Mouse (Mus musculus): ENCODE measurements at regions not wholly inside any gene's neighbourhood (a gene's known extent, or its start where the extent isn't known, plus 50 kb on each side); places are given as distances from the start of the nearest gene placed in this dataset.

GRCm38 (mm10) chr10:21478004-21478403, 100.9 kb downstream of the Aldh8a1 start:
- 42% methylated on average over 3 of the region's 3 CpGs for WGBS

DNA sequence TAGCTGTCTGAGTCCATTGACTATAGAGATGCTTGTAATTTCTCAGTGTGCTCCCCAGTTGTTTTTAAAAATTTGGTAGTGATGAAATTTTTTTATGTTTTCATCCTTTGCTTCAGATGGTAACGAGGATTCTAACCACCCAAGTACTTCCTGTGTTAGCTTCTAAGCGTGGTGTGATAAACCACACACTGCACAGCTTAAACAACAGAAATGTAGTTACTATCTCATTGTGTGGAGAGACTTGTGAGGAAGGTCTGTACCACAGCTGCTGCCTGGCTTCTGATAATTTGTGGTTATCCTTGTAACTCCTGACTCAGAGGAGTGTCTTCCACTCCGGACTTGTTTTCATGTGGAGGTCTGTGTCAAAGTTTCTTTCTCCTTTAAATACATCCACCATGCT, 102.3 kb downstream of the Aldh8a1 start:
- no peak for DNase-seq
- WGBS = 67% methylated on average over 3 of the region's 3 CpGs
- TF ChIP-seq CTCF (IDR thresholded peaks at IDR 0.05; ENCODE audit: insufficient read depth, low read length) = no peak
- TF ChIP-seq POLR2A (IDR thresholded peaks at IDR 0.05; ENCODE audit: borderline replicate concordance, extremely low read depth, low read depth, low read length) = no peak
- no peaks in the 10 kb centered on the region for H3K4me1 ChIP-seq (ENCODE audit: control insufficient read depth, insufficient read depth, low read length)
- H3K4me3 ChIP-seq (replicated peaks; ENCODE audit: extremely low read depth, low read depth, low read length) = no peak overlapping the region

More at GRCm38 (mm10) chr10:21478004-21478403, 100.9 kb downstream of the Aldh8a1 start:
- no peak for TF ChIP-seq CTCF (IDR thresholded peaks at IDR 0.05; ENCODE audit: insufficient read depth, low read length)
- no peak for TF ChIP-seq POLR2A (IDR thresholded peaks at IDR 0.05; ENCODE audit: borderline replicate concordance, extremely low read depth, low read depth, low read length)
- DNase-seq = no peak
- Histone ChIP-seq H3K4me3 (replicated peaks; ENCODE audit: extremely low read depth, low read depth, low read length) (no peak overlapping the region), H3K4me1 (ENCODE audit: control insufficient read depth, insufficient read depth, low read length) (no peaks in the 10 kb centered on the region)

GRCm38 (mm10) chr10:21481255-21481654, 104.2 kb downstream of the Aldh8a1 start:
- 62% methylated on average over 3 of the region's 3 CpGs for WGBS
- Histone ChIP-seq H3K4me3 (replicated peaks; ENCODE audit: extremely low read depth, low read depth, low read length) (no peak overlapping the region), H3K4me1 (ENCODE audit: control insufficient read depth, insufficient read depth, low read length) (no peaks in the 10 kb centered on the region)
- no peak for DNase-seq
- TF ChIP-seq CTCF (IDR thresholded peaks at IDR 0.05; ENCODE audit: insufficient read depth, low read length) (no peak), POLR2A (IDR thresholded peaks at IDR 0.05; ENCODE audit: borderline replicate concordance, extremely low read depth, low read depth, low read length) (no peak)

GRCm38 (mm10) chr10:21482055-21482454, 105.0 kb downstream of the Aldh8a1 start:
- no peak overlapping the region for H3K4me3 ChIP-seq (replicated peaks; ENCODE audit: extremely low read depth, low read depth, low read length)
- 71% methylated on average over 4 of the region's 4 CpGs for WGBS
- DNase-seq = no peak
- no peak for TF ChIP-seq POLR2A (IDR thresholded peaks at IDR 0.05; ENCODE audit: borderline replicate concordance, extremely low read depth, low read depth, low read length)
- no peak for TF ChIP-seq CTCF (IDR thresholded peaks at IDR 0.05; ENCODE audit: insufficient read depth, low read length)
- H3K4me1 ChIP-seq (ENCODE audit: control insufficient read depth, insufficient read depth, low read length) = no peaks in the 10 kb centered on the region

DNA sequence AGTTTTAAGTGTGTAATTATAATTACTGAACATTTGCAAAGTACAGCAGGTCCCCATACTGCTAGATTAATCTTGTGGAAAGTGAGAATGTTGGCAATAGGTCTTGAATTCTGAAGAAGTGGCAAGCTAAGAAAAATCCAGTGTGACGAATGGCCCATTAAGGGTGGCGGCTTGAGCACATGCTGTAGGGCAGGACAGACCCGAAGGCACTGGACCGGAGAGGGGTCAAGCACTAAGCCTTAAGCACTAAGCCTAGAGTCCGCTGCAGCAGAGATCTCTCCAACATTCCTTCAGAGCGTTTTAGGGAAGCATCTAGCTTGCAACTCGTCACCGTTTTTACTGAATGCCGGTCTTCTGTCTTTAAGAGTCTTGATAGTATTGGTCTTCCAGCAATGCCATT, 105.6 kb downstream of the Aldh8a1 start:
- H3K4me3 ChIP-seq (replicated peaks; ENCODE audit: extremely low read depth, low read depth, low read length) = no peak overlapping the region
- DNase-seq = no peak
- no peaks in the 10 kb centered on the region for H3K4me1 ChIP-seq (ENCODE audit: control insufficient read depth, insufficient read depth, low read length)
- 87% methylated on average over 9 of the region's 9 CpGs for whole genome bisulfite sequencing
- TF ChIP-seq POLR2A (IDR thresholded peaks at IDR 0.05; ENCODE audit: borderline replicate concordance, extremely low read depth, low read depth, low read length) = no peak
- no peak for TF ChIP-seq CTCF (IDR thresholded peaks at IDR 0.05; ENCODE audit: insufficient read depth, low read length)

- no peak for TF ChIP-seq POLR2A (IDR thresholded peaks at IDR 0.05; ENCODE audit: borderline replicate concordance, extremely low read depth, low read depth, low read length)
- TF ChIP-seq CTCF (IDR thresholded peaks at IDR 0.05; ENCODE audit: insufficient read depth, low read length) = no peak
- WGBS = 88% methylated on average over 3 of the region's 3 CpGs
- Histone ChIP-seq H3K4me1 (ENCODE audit: control insufficient read depth, insufficient read depth, low read length) (no peaks in the 10 kb centered on the region), H3K4me3 (replicated peaks; ENCODE audit: extremely low read depth, low read depth, low read length) (no peak overlapping the region)
- DNase-seq = no peak
These were observed 106.3 kb downstream of the Aldh8a1 start for GRCm38 (mm10) chr10:21483373-21483772.

GRCm38 (mm10) chr10:21488374-21488930, 104.5 kb upstream of the 1700020N01Rik start:
- DNase-seq = no peak
- no peaks in the 10 kb centered on the region for H3K4me1 ChIP-seq (ENCODE audit: control insufficient read depth, insufficient read depth, low read length)
- H3K4me3 ChIP-seq (replicated peaks; ENCODE audit: extremely low read depth, low read depth, low read length) = no peak overlapping the region
- TF ChIP-seq CTCF (IDR thresholded peaks at IDR 0.05; ENCODE audit: insufficient read depth, low read length) (no peak), POLR2A (IDR thresholded peaks at IDR 0.05; ENCODE audit: borderline replicate concordance, extremely low read depth, low read depth, low read length) (no peak)
- 67% methylated on average over 7 of the region's 7 CpGs for WGBS

DNA sequence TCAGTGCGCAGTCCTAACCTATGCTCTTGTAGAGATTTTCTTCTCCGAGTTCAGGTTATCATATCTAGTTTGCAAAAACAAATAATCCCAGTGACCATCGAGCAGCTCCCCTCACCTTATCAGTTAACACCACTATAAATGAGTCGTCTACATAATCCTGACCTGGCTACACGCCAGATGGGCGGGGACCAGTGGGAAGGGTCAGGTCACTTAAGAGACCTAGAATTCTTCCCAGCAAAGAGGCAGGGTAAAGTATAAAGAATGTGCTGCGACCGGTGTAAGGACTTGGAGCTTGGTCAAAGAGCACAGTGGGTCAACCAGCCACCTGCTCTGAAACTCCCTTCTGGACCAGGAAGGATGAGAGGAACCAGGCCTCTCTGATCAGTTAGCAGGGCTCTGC, 102.0 kb upstream of the 1700020N01Rik start:
- Histone ChIP-seq H3K4me1 (ENCODE audit: control insufficient read depth, insufficient read depth, low read length) (no peaks in the 10 kb centered on the region), H3K4me3 (replicated peaks; ENCODE audit: extremely low read depth, low read depth, low read length) (no peak overlapping the region)
- 33% methylated on average over 8 of the region's 8 CpGs for WGBS
- DNase-seq = no peak
- TF ChIP-seq POLR2A (IDR thresholded peaks at IDR 0.05; ENCODE audit: borderline replicate concordance, extremely low read depth, low read depth, low read length) (no peak), CTCF (IDR thresholded peaks at IDR 0.05; ENCODE audit: insufficient read depth, low read length) (no peak)

DNA sequence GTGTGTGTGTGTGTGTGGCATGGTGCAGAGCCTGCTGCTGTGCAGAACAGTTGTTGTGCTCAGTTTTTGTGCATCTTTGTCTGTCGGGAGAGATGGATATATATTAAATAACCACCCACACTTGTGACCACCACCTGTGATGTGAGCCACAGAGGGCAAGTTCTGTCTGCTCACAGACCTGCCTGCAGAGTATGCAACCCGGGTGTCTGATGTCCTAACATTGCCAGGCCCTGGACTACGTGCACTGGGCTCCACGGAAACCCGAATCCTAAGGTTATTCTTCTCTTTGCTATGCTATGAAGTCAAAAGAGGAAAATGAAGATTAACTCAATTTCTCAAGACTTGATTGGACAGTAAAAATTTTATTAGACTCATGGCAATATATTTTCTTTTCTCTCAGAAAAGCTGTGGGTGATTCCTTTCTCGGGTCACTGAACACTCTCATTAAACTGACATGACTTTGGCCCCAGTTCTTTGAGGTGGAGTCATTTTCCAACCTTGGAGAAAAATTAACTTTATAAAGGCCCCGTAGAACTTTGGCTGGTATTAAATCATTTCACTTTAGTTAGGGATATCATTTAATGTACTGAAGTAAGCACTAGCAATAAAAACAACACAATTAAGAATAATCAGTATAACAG, 100.6 kb upstream of the 1700020N01Rik start:
- DNase-seq = no peak
- no peak for TF ChIP-seq POLR2A (IDR thresholded peaks at IDR 0.05; ENCODE audit: borderline replicate concordance, extremely low read depth, low read depth, low read length)
- no peak for TF ChIP-seq CTCF (IDR thresholded peaks at IDR 0.05; ENCODE audit: insufficient read depth, low read length)
- WGBS = 89% methylated on average over 7 of the region's 7 CpGs
- H3K4me3 ChIP-seq (replicated peaks; ENCODE audit: extremely low read depth, low read depth, low read length) = no peak overlapping the region
- H3K4me1 ChIP-seq (ENCODE audit: control insufficient read depth, insufficient read depth, low read length) = no peaks in the 10 kb centered on the region

- 72% methylated on average over 1 of the region's 1 CpGs for WGBS
- Histone ChIP-seq H3K4me1 (ENCODE audit: control insufficient read depth, insufficient read depth, low read length) (no peaks in the 10 kb centered on the region), H3K4me3 (replicated peaks; ENCODE audit: extremely low read depth, low read depth, low read length) (no peak overlapping the region)
- DNase-seq = no peak
- TF ChIP-seq CTCF (IDR thresholded peaks at IDR 0.05; ENCODE audit: insufficient read depth, low read length) (no peak), POLR2A (IDR thresholded peaks at IDR 0.05; ENCODE audit: borderline replicate concordance, extremely low read depth, low read depth, low read length) (no peak)
These were observed 98.4 kb upstream of the 1700020N01Rik start for GRCm38 (mm10) chr10:21494536-21494935.

Data from lung, adult 2 months (tissue).